Mouse (Mus musculus): Measurements from ENCODE around the gene Agk. TPM values are rescaled to one million over a fixed set of nuclear protein-coding genes. Genes with fewer than 3 reads are reported as not detected.

Agk gene
- total RNA-seq (2021): 10 to 100 TPM; 65.5 to 72.8 TPM

DNA sequence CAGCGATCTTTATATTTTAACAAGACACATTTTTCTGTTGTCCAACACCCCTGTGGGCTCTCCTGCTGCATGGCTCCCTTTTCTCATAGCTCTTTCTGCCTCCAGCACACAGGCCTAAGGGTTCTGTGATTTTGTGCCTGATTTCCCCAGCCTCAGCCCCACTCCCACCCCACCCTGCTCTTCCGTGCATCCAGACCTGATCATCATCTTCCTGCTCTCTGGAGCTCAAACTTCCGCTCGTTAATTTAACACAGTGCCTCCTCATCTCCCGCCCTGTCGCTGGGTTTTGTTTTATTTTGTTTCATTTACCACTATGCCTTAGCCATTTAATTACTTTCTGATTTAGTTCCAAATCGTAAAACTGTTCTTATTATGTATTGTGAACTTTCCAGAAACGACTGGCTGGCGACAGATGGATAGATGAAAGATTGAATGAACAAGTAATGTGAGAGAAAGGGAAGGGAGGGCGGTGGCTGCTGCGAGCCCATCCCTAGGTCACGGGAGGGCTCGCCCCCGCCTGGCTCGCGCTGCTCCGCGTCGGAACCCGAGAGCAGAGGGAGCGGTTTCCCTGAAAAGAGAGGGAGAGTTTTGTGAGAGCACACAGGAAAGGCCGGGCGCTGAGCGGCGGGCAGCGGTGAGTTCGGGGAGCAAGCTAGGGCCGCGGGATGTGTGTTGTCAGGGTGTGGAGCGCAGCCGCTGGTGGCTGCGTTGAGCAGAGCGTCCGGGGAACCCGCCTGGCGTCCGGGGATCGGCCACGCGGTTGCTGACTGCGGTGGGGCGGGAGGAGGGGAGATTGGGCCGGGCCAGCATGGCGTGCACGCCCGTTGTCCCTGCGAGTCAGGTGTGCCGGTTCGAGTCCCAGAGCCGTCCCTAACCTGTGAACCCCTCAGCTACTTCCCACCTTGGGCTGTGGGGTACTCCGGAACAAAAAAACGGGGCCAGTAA is at the start of gene Agk:
Agk (plus strand) TSS at position 276 of the 945 bp plus-strand sequence.
- intact Hi-C loops (cut with DNase I): no loop called here
- DNase-seq: peak; percentile 78

GRCm38 (mm10) chr6:40300707-40301106 is 24.3 kb upstream of the Agk start:
- no peak for DNase-seq
- intact Hi-C loops (cut with DNase I): loop anchor here (5.0 to 10.0 kb wide), 3 partner anchors 63 to 428 kb away; partner anchors contain the start of gene Tmem178b

DNA sequence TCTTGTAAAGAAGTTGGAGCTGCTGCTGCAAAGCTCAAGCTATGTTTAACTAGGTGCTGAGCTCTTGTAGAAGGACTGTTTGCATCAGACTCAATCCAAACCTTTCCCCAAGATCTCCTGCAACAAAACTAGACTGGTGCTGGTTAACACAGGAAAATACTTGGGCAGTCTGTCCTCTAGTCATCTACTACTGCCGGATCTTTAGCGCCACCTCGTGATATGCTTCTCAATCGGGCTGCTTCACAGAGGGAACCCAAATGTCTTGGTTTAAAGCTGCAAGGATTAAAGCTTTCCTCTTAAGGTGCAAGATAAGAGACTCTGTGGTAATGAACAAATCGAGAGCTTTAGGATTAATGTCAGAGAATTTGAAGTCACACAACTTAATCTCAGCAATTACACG is 21.6 kb upstream of the Agk start:
- peak; percentile 77 for DNase-seq
- intact Hi-C loops (cut with DNase I): loop anchor here (5.0 to 10.0 kb wide), 3 partner anchors 66 to 431 kb away; partner anchors contain the start of gene Tmem178b

DNA sequence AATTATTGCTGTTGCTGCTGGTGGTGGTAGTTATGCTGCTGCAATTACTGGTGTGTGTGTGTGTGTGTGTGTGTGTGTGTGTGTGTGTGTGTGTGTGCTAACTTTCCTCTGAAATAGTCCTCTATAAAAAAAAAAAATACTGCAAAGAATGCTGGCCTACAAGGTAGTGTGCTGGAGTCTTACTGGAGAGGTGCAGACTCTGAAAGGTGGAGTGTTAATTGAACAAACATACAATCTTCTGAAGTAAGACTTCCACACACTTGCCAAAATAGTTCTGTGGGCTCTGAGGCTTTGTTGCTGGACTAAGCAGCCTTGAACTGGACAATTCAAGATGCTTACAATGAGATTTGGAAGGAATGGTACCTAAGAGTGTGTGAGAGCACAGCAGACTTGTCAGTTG is 20.0 kb upstream of the Agk start:
- intact Hi-C loops (cut with DNase I): loop anchor here (5.0 to 10.0 kb wide), 3 partner anchors 68 to 433 kb away; partner anchors contain the start of gene Tmem178b
- no peak for DNase-seq

GRCm38 (mm10) chr6:40326341-40326740 is 1.4 kb downstream of the Agk start:
- intact Hi-C loops (cut with DNase I): no loop called here
- no peak for DNase-seq

DNA sequence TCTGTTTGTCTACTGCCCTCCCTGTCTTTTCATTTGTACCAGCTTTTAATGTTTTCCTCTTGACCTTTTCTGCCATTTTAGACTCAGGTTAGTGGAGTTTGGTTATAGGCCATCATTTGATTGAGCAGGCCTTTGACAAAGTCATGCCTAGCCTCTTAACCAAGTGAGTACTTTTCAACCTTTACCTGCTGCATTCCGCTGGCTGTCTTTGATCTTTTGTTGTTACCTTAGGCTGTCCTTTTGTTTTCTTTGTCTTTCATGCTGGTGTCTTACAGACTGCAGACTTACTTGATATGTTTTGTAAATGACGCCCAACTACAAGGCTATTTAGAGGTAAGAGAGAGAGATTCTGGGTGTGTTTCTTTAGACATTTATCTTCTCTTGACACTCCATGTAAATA is 8.5 kb downstream of the Agk start:
- intact Hi-C loops (cut with DNase I): no loop called here

GRCm38 (mm10) chr6:40336735-40337731 is 12.1 kb downstream of the Agk start:
- DNase-seq: no peak
- intact Hi-C loops (cut with DNase I): no loop called here

More for the DNA sequence above, 8.5 kb downstream of the Agk start:
- no peak for DNase-seq

GRCm38 (mm10) chr6:40346959-40347771 is 22.2 kb downstream of the Agk start:
- intact Hi-C loops (cut with DNase I): no loop called here
- peak; percentile 81 for DNase-seq

- DNase-seq: no peak
- intact Hi-C loops (cut with DNase I): no loop called here
Observed at GRCm38 (mm10) chr6:40347772-40348111, 22.8 kb downstream of the Agk start.

DNA sequence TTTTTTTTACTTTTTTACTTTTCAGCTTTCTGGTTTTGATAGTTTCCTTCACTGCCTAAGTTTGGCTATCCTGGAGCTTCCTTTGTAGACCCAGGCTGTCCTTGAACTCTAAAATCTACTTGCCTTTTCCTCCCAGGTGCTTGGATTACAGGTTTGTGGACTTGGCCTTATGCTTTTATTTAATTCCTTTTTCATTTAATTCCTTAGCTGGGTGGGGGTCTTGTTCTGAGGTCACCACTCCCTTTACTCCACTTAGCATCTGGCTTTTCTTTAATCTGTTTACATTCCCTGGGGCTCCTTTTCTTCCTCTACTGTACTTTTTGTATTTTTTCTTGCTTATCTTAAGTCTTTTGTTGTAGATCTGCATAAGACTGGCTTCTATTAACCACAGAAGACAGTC is 25.1 kb downstream of the Agk start:
- DNase-seq: no peak
- intact Hi-C loops (cut with DNase I): no loop called here

- intact Hi-C loops (cut with DNase I): no loop called here
- no peak for DNase-seq
Observed at GRCm38 (mm10) chr6:40350856-40351255, 25.9 kb downstream of the Agk start.

- DNase-seq: no peak
- intact Hi-C loops (cut with DNase I): no loop called here
Observed at GRCm38 (mm10) chr6:40353360-40353759, 28.4 kb downstream of the Agk start.

DNA sequence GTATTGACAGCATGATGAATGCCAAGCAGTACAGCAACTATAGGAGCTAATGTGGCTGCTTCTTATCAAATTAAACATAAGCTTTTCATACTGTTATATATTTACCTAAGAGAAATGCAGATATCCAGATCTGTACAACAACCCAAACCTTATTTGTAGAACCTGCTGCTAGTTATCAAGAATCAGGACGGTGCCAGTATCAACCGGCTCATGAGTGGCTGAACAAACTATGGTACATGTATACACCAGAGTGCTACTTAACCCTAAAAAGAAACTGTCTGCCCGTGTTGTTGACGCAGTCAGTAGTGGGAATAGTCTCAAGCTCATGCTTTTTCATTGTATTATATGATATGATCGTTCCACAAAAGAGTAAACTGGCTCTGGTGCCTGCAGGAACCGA is 46.1 kb downstream of the Agk start:
- DNase-seq: no peak
- intact Hi-C loops (cut with DNase I): no loop called here

- no peak for DNase-seq
- intact Hi-C loops (cut with DNase I): loop anchor here (10.0 kb wide), 1 partner anchor 145 kb away; no protein-coding TSS in a partner anchor
Observed at GRCm38 (mm10) chr6:40380181-40380580, 55.2 kb downstream of the Agk start.

DNA sequence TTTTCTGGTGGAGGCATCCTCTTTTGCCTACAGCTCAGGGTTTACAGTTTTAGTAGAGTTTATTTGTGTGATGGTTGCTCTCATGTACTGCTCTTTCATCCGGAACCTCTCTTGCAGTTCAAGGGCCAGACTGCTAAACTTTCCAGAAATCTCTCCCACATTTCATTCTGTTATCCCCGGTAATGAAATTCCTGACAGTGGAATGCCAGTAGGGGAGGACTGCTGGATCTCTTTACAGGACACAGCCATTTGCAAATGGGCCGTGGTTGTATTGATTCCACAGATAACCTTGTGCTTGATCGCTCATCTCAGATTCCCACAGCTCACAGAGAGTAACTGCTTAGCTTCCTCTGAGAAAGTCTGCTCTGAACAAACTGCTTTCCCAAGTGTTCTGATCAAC is 56.9 kb downstream of the Agk start:
- intact Hi-C loops (cut with DNase I): loop anchor here (10.0 kb wide), 1 partner anchor 147 kb away; no protein-coding TSS in a partner anchor
- DNase-seq: no peak

DNA sequence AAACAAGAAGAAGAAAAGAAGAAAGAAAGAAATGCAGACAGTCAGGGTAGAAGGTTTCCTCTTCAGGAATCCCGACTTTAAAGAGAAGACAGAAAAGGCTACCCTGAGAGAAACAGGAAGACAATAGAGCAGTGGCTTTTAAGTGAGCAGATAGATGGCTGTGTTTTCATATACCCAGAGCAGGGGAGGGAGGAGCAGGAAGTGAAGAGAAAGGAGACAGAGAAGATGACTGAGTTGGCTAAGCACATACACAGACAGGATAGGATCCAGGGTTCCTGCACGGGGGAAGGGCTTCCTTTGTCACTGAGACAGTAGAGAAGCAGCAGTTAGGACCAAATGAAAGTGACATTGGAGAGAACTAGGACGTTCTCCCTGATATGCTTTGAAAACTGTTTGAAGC is 60.7 kb downstream of the Agk start:
- DNase-seq: no peak
- intact Hi-C loops (cut with DNase I): loop anchor here (10.0 kb wide), 1 partner anchor 151 kb away; no protein-coding TSS in a partner anchor

DNA sequence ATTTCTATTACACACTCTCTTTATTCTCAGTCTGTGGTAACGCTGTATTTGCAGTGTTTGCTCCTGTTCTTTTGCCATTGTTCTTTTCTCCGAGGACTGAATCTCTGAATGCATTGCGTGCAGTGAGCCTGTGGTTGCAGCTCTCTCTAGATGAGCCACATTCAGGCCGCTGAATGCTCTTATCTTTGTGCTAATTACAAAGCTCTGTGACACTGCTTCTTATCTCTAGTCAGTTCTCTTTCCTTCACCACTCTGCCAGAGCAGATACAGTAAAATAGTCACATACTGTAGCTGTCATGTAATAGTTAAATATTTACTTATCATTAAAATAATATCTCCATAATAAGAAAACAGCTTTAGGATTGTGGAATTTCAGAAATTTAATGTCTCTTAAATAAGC is 63.7 kb downstream of the Agk start:
- intact Hi-C loops (cut with DNase I): loop anchor here (10.0 kb wide), 1 partner anchor 154 kb away; no protein-coding TSS in a partner anchor

DNA sequence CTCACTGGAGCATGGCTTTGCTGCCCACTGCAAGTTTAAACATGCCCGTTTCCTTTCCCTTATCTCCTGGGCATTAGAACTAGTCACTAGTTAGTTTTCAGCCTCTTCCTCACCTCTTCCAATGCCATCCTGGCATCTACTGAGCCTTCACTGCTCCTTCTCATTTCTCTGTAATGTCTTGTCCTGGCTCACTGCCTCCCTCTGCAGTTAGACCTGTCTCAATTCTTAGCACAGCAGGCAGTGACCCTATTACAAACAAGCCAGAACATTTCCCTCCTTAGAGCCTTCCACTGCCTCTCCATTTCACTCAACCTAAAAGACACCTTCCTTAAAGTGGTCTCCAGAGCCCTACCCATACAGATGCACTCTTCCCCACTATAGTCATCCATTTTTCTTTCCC is 66.0 kb downstream of the Agk start:
- intact Hi-C loops (cut with DNase I): loop anchor here (5.0 to 10.0 kb wide), 2 partner anchors 519 to 796 kb away; partner anchors contain the start of genes Ndufb2 and Tmem178b
- no peak for DNase-seq

More for the DNA sequence above, 63.7 kb downstream of the Agk start:
- DNase-seq: no peak

GRCm38 (mm10) chr6:40393213-40393612 is 68.2 kb downstream of the Agk start:
- intact Hi-C loops (cut with DNase I): loop anchor here (5.0 to 10.0 kb wide), 2 partner anchors 521 to 798 kb away; partner anchors contain the start of genes Ndufb2 and Tmem178b
- DNase-seq: peak; percentile 82

GRCm38 (mm10) chr6:40402031-40402430 is 77.1 kb downstream of the Agk start:
- intact Hi-C loops (cut with DNase I): no loop called here
- no peak for DNase-seq
